Mouse (Mus musculus) c-Kit-positive CD71-positive TER-119-positive erythroid progenitor cells, embryonic 14.5 days (primary cell): ENCODE results near the gene Aamp.
"Not testable (repeated sequence)": the region's sequence is repeated elsewhere in the genome, so short reads cannot be mapped to it uniquely, and the experiment has no call there.

ENCODE experiments used
- DNase-seq: peaks from one replicate; pipeline ENCODE4 v3.0.0-alpha.2; 2013; ENCODE audit warnings: low spot score

Aamp gene

GRCm38 (mm10) chr1:74300347-74301110, 16.0 kb upstream of the Aamp start:
- DNase-seq = no peak

GRCm38 (mm10) chr1:74298996-74299395, 14.5 kb upstream of the Aamp start:
- no peak for DNase-seq

GRCm38 (mm10) chr1:74298157-74298750, 13.7 kb upstream of the Aamp start:
- no peak for DNase-seq

GRCm38 (mm10) chr1:74297269-74297668, 12.7 kb upstream of the Aamp start:
- no peak for DNase-seq

- no peak for DNase-seq
Measured at GRCm38 (mm10) chr1:74296477-74296876, 11.9 kb upstream of the Aamp start.

- peak; percentile 80 for DNase-seq
Measured at GRCm38 (mm10) chr1:74295456-74296171, 11.1 kb upstream of the Aamp start.

GRCm38 (mm10) chr1:74294733-74295455, 10.4 kb upstream of the Aamp start:
- DNase-seq = no peak

- no peak for DNase-seq
Measured at GRCm38 (mm10) chr1:74294090-74294643, 9.6 kb upstream of the Aamp start.

GRCm38 (mm10) chr1:74293306-74293960, 8.9 kb upstream of the Aamp start:
- DNase-seq = no peak

- DNase-seq = no peak
Measured at GRCm38 (mm10) chr1:74292331-74293020, 7.9 kb upstream of the Aamp start.

- DNase-seq = no peak
Measured at GRCm38 (mm10) chr1:74290141-74290540, 5.6 kb upstream of the Aamp start.

- DNase-seq = no peak
Measured at GRCm38 (mm10) chr1:74289740-74290139, 5.2 kb upstream of the Aamp start.

- no peak for DNase-seq
Measured at GRCm38 (mm10) chr1:74289248-74289647, 4.7 kb upstream of the Aamp start.

- no peak for DNase-seq
Measured at GRCm38 (mm10) chr1:74288327-74288726, 3.8 kb upstream of the Aamp start.

GRCm38 (mm10) chr1:74286869-74287607, 2.5 kb upstream of the Aamp start:
- not testable (repeated sequence) for DNase-seq

GRCm38 (mm10) chr1:74285212-74286010, 873 bp upstream of the Aamp start:
- DNase-seq = no peak

- DNase-seq = no peak
Measured at GRCm38 (mm10) chr1:74283686-74284463, 663 bp downstream of the Aamp start.

GRCm38 (mm10) chr1:74282896-74283625, 1.5 kb downstream of the Aamp start:
- DNase-seq = no peak
